Mouse (Mus musculus) myocyte (in vitro differentiated cells): ENCODE measurements around the gene Tmc6.

ENCODE experiments used
- CEBPB ChIP-seq: IDR thresholded peaks from 2 replicates; pipeline ENCODE4 v1.6.1; 2011; ENCODE audit warnings: mild to moderate bottlenecking, moderate library complexity; ENCODE audit not compliant: poor library complexity, insufficient read depth, severe bottlenecking
- E2F4 ChIP-seq: IDR thresholded peaks from one replicate; pipeline ENCODE4 v1.6.1; 2011; ENCODE audit warnings: mild to moderate bottlenecking, control low read depth, moderate library complexity; ENCODE audit not compliant: insufficient read depth
- POLR2A ChIP-seq: IDR thresholded peaks from one replicate; pipeline ENCODE4 v1.6.1; 2011; ENCODE audit warnings: low read depth, mild to moderate bottlenecking, control low read depth, moderate library complexity; ENCODE audit not compliant: insufficient read length
- REST ChIP-seq: IDR thresholded peaks from one replicate; pipeline ENCODE4 v1.6.1; 2011; ENCODE audit warnings: mild to moderate bottlenecking, control low read depth, moderate library complexity; ENCODE audit not compliant: insufficient read depth, insufficient read length
- TCF12 ChIP-seq: IDR thresholded peaks from one replicate; pipeline ENCODE4 v1.6.1; 2011; ENCODE audit warnings: mild to moderate bottlenecking, control low read depth; ENCODE audit not compliant: poor library complexity, insufficient read depth, severe bottlenecking
- USF1 ChIP-seq: IDR thresholded peaks from one replicate; pipeline ENCODE4 v1.6.1; 2011; ENCODE audit warnings: low read depth, mild to moderate bottlenecking, control low read depth, moderate library complexity

GRCm38 (mm10) chr11:117783089-117783488, 1.1 kb upstream of the Tmc6 start:
- no peak for TF ChIP-seq POLR2A
- TF ChIP-seq USF1, result no peak
- no peak for TF ChIP-seq CEBPB
- no peak for TF ChIP-seq REST
- no peak for TF ChIP-seq TCF12
- no peak for TF ChIP-seq E2F4
